Comparison of ENCODE assay signal across 9 mouse cellular contexts in genomic region chr7:24955226-24955625, GRCm38 (mm10). TPM values are rescaled to one million over a fixed set of nuclear protein-coding genes. Genes with fewer than 3 reads are reported as not detected.
DNase-seq lines count a peak whose midpoint lies in the region; ATAC-seq and TF ChIP-seq lines count a peak whose summit lies in the region.
"Had no signal": no experiment of that assay in that cellular context is flagged by ENCODE, and none has a peak within 500 bp of the region (broad histone marks: within the 10 kb centered on the region; RNA-seq: fewer than 3 reads in every experiment).

No protein-coding gene starts in this region.

- DNase-seq in lung, postnatal 0 days (ENCODE audit: low spot score), result no peak
- DNase-seq in lung, postnatal 10 days, result no peak
- no peak for DNase-seq in limb, embryonic 14.5 days (ENCODE audit: low spot score)
- DNase-seq in spleen, adult 12 weeks (ENCODE audit: low spot score), result no peak
- no peak for DNase-seq in adrenal gland, postnatal 4 days (ENCODE audit: low spot score in 2 of 2)
- DNase-seq: cerebellum, postnatal 36 days had no signal

- TF ChIP-seq EP300 in lung, postnatal 0 days (IDR thresholded peaks at IDR 0.05), result no peak

- no peak for TF ChIP-seq CTCF in lung, postnatal 0 days (IDR thresholded peaks at IDR 0.05)

- TF ChIP-seq POLR2A in limb, embryonic 14.5 days (IDR thresholded peaks at IDR 0.05; ENCODE audit: borderline replicate concordance, extremely low read depth, insufficient read depth, insufficient read length), result no peak

- no peaks in the 10 kb centered on the region for H3K4me1 ChIP-seq in lung, postnatal 0 days (ENCODE audit: insufficient read depth, low read depth, low read length)
- peaks cover 21% of the 10 kb centered on the region for H3K4me1 ChIP-seq in forebrain, embryonic 15.5 days
- no peaks in the 10 kb centered on the region; the same call in 1 of the 2 replicates for H3K4me1 ChIP-seq in limb, embryonic 14.5 days (ENCODE audit: control insufficient read depth, insufficient read depth, low read length)
- peaks cover 13% of the 10 kb centered on the region; the same call in 1 of the 2 replicates for H3K4me1 ChIP-seq in stomach, embryonic 15.5 days

- H3K36me3 ChIP-seq in lung, postnatal 0 days (ENCODE audit: insufficient read depth, low read length), result no peaks in the 10 kb centered on the region
- H3K36me3 ChIP-seq in forebrain, embryonic 15.5 days, result no peaks in the 10 kb centered on the region
- no peaks in the 10 kb centered on the region for H3K36me3 ChIP-seq in limb, embryonic 14.5 days (ENCODE audit: control insufficient read depth, insufficient read depth, low read length)
- H3K36me3 ChIP-seq in stomach, embryonic 15.5 days, result no peaks in the 10 kb centered on the region

- ATAC-seq in lung, postnatal 0 days, result no peak
- no peak for ATAC-seq in forebrain, embryonic 15.5 days (replicated peaks)
- ATAC-seq in limb, embryonic 14.5 days (ENCODE audit: low FRiP score, low read depth), result no peak
- no peak for ATAC-seq in stomach, embryonic 15.5 days (ENCODE audit: insufficient read depth, low FRiP score, low read depth)

- peaks cover 54% of the 10 kb centered on the region for H3K27me3 ChIP-seq in lung, postnatal 0 days (replicated peaks; ENCODE audit: insufficient read depth, low read length)
- peaks cover 55% of the 10 kb centered on the region for H3K27me3 ChIP-seq in forebrain, embryonic 15.5 days
- peaks cover 69% of the 10 kb centered on the region for H3K27me3 ChIP-seq in limb, embryonic 14.5 days (ENCODE audit: control insufficient read depth, insufficient read depth, low read length)
- peaks cover 70% of the 10 kb centered on the region for H3K27me3 ChIP-seq in stomach, embryonic 15.5 days (replicated peaks)

- H3K9ac ChIP-seq in lung, postnatal 0 days (replicated peaks; ENCODE audit: low read depth), result no peak overlapping the region; the same call in 1 of the 2 replicates
- H3K9ac ChIP-seq in forebrain, embryonic 15.5 days (replicated peaks), result no peak overlapping the region
- peak overlapping the region; percentile 61 for H3K9ac ChIP-seq in limb, embryonic 14.5 days (ENCODE audit: low read depth, low read length, severe bottlenecking)
- H3K9ac ChIP-seq in stomach, embryonic 15.5 days, result no peak overlapping the region

- H3K4me3 ChIP-seq in lung, postnatal 0 days (ENCODE audit: low read depth, low read length), result peak overlapping the region; percentile 42; the same call in 1 of the 2 replicates
- peak overlapping the region; percentile 37 for H3K4me3 ChIP-seq in forebrain, embryonic 15.5 days
- H3K4me3 ChIP-seq in limb, embryonic 14.5 days (replicated peaks; ENCODE audit: low read length), result peak overlapping the region; percentile 42
- peak overlapping the region; percentile 43 for H3K4me3 ChIP-seq in stomach, embryonic 15.5 days (replicated peaks)

- no peaks in the 10 kb centered on the region for H3K9me3 ChIP-seq in lung, postnatal 0 days (ENCODE audit: low read length)
- no peaks in the 10 kb centered on the region for H3K9me3 ChIP-seq in forebrain, embryonic 15.5 days
- no peaks in the 10 kb centered on the region for H3K9me3 ChIP-seq in limb, embryonic 14.5 days (ENCODE audit: control insufficient read depth, low read length)
- no peaks in the 10 kb centered on the region for H3K9me3 ChIP-seq in stomach, embryonic 15.5 days

- H3K27ac ChIP-seq in lung, postnatal 0 days (ENCODE audit: low read length), result no peak overlapping the region
- no peak overlapping the region for H3K27ac ChIP-seq in forebrain, embryonic 15.5 days (replicated peaks)
- no peak overlapping the region for H3K27ac ChIP-seq in limb, embryonic 14.5 days (replicated peaks; ENCODE audit: low read depth, low read length)
- H3K27ac ChIP-seq in stomach, embryonic 15.5 days, result no peak overlapping the region
- H3K27ac ChIP-seq: macrophage had no signal

- WGBS in lung, postnatal 0 days, result 5% methylated on average over 28 of the region's 33 CpGs
- 3% methylated on average over 16 of the region's 33 CpGs for WGBS in forebrain, embryonic 15.5 days
- 2% methylated on average over 12 of the region's 33 CpGs for WGBS in limb, embryonic 14.5 days
- WGBS in stomach, embryonic 15.5 days, result 8% methylated on average over 27 of the region's 33 CpGs

- peak overlapping the region; percentile 63 for H3K4me2 ChIP-seq in lung, postnatal 0 days (replicated peaks; ENCODE audit: low read depth, low read length)
- peak overlapping the region; percentile 53 for H3K4me2 ChIP-seq in forebrain, embryonic 15.5 days (replicated peaks)
- peak overlapping the region; percentile 63 for H3K4me2 ChIP-seq in limb, embryonic 14.5 days (replicated peaks; ENCODE audit: low read depth, low read length, severe bottlenecking)
- peak overlapping the region; percentile 64 for H3K4me2 ChIP-seq in stomach, embryonic 15.5 days

RNA-seq across cellular contexts. Expression of gene Gm4881, which starts 10.9 kb away (rescaled TPM):
- polyA plus RNA-seq in lung, postnatal 0 days (2015; fragmentation: Nextera tagmentation; extraction: Ambion mirVana), result not detected in 2 replicates
- polyA plus RNA-seq in forebrain, embryonic 15.5 days (2015; fragmentation: Nextera tagmentation; extraction: Ambion mirVana), result 0.22 and 1.3 TPM in 2 replicates
- 0.06 and 0.09 TPM in 2 replicates for polyA plus RNA-seq in limb, embryonic 14.5 days (2012; rRNA removed)
- not detected in 2 replicates for polyA plus RNA-seq in limb, embryonic 14.5 days (2014; fragmentation: Nextera tagmentation; extraction: Ambion mirVana)
- not detected in 2 replicates for polyA plus RNA-seq in stomach, embryonic 15.5 days (2015; fragmentation: Nextera tagmentation; extraction: Ambion mirVana)
- not detected for total RNA-seq in adrenal gland, postnatal 4 days (2021)
- polyA plus RNA-seq: macrophage had no signal

RNA-seq across cellular contexts. Expression of gene Rabac1, which starts 17.3 kb away (rescaled TPM):
- polyA plus RNA-seq in lung, postnatal 0 days (2015; fragmentation: Nextera tagmentation; extraction: Ambion mirVana), result 488 and 561 TPM in 2 replicates
- 195 and 196 TPM in 2 replicates for polyA plus RNA-seq in forebrain, embryonic 15.5 days (2015; fragmentation: Nextera tagmentation; extraction: Ambion mirVana)
- polyA plus RNA-seq in limb, embryonic 14.5 days (2012; rRNA removed), result 185 and 268 TPM in 2 replicates
- 212 and 230 TPM in 2 replicates for polyA plus RNA-seq in limb, embryonic 14.5 days (2014; fragmentation: Nextera tagmentation; extraction: Ambion mirVana)
- polyA plus RNA-seq in stomach, embryonic 15.5 days (2015; fragmentation: Nextera tagmentation; extraction: Ambion mirVana), result 172 and 217 TPM in 2 replicates
- 100 to 1,000 TPM; 204 to 208 TPM for total RNA-seq in adrenal gland, postnatal 4 days (2021)

RNA-seq across cellular contexts. Expression of gene Atp1a3, which starts 50.5 kb away (rescaled TPM):
- 0.57 and 0.73 TPM in 2 replicates for polyA plus RNA-seq in lung, postnatal 0 days (2015; fragmentation: Nextera tagmentation; extraction: Ambion mirVana)
- 181 and 191 TPM in 2 replicates for polyA plus RNA-seq in forebrain, embryonic 15.5 days (2015; fragmentation: Nextera tagmentation; extraction: Ambion mirVana)
- 0.84 and 1.1 TPM in 2 replicates for polyA plus RNA-seq in limb, embryonic 14.5 days (2012; rRNA removed)
- polyA plus RNA-seq in limb, embryonic 14.5 days (2014; fragmentation: Nextera tagmentation; extraction: Ambion mirVana), result 0.54 and 0.69 TPM in 2 replicates
- 3.6 and 4.3 TPM in 2 replicates for polyA plus RNA-seq in stomach, embryonic 15.5 days (2015; fragmentation: Nextera tagmentation; extraction: Ambion mirVana)
- total RNA-seq in adrenal gland, postnatal 4 days (2021), result 10 to 100 TPM; 66.4 to 69.0 TPM

RNA-seq across cellular contexts. Expression of gene Arhgef1, which starts 52.5 kb away (rescaled TPM):
- polyA plus RNA-seq in lung, postnatal 0 days (2015; fragmentation: Nextera tagmentation; extraction: Ambion mirVana), result 123 and 143 TPM in 2 replicates
- 74.4 and 82.0 TPM in 2 replicates for polyA plus RNA-seq in forebrain, embryonic 15.5 days (2015; fragmentation: Nextera tagmentation; extraction: Ambion mirVana)
- polyA plus RNA-seq in limb, embryonic 14.5 days (2012; rRNA removed), result 256 and 337 TPM in 2 replicates
- 109 and 116 TPM in 2 replicates for polyA plus RNA-seq in limb, embryonic 14.5 days (2014; fragmentation: Nextera tagmentation; extraction: Ambion mirVana)
- polyA plus RNA-seq in stomach, embryonic 15.5 days (2015; fragmentation: Nextera tagmentation; extraction: Ambion mirVana), result 86.9 and 97.5 TPM in 2 replicates
- 100 to 1,000 TPM; 159 to 161 TPM for total RNA-seq in adrenal gland, postnatal 4 days (2021)

RNA-seq across cellular contexts. Expression of gene Cd79a, which starts 58.0 kb away (rescaled TPM):
- 3.2 and 4.3 TPM in 2 replicates for polyA plus RNA-seq in lung, postnatal 0 days (2015; fragmentation: Nextera tagmentation; extraction: Ambion mirVana)
- 0.20 and 0.34 TPM in 2 replicates for polyA plus RNA-seq in forebrain, embryonic 15.5 days (2015; fragmentation: Nextera tagmentation; extraction: Ambion mirVana)
- polyA plus RNA-seq in limb, embryonic 14.5 days (2012; rRNA removed), result 0.84 and 1.4 TPM in 2 replicates
- 0.26 and 0.37 TPM in 2 replicates for polyA plus RNA-seq in limb, embryonic 14.5 days (2014; fragmentation: Nextera tagmentation; extraction: Ambion mirVana)
- 1.1 and 1.5 TPM in 2 replicates for polyA plus RNA-seq in stomach, embryonic 15.5 days (2015; fragmentation: Nextera tagmentation; extraction: Ambion mirVana)
- 1 to 10 TPM; 1.1 to 3.2 TPM for total RNA-seq in adrenal gland, postnatal 4 days (2021)

Comparison
In these comparisons a context has a peak if more than half of its experiments do, and no peak if none do; other contexts are left out.
1. RNA of gene Atp1a3, which starts 50.5 kb away (polyA plus RNA-seq): 181 to 191 TPM in forebrain, embryonic 15.5 days; 3.6 to 4.3 TPM in stomach, embryonic 15.5 days, 0.54 to 1.1 TPM in limb, embryonic 14.5 days and 0.57 to 0.73 TPM in lung, postnatal 0 days; every median in the first group is over 10 times any median in the second.
2. Peak in every context shown above with its lines, with median percentiles within 50 percentile points of each other: H3K4me2 ChIP-seq and H3K4me3 ChIP-seq.